Mouse (Mus musculus): Measurements from ENCODE around the gene Hhat. TPM values are rescaled to one million over a fixed set of nuclear protein-coding genes. Genes with fewer than 3 reads are reported as not detected.

Hhat gene
- polyA plus RNA-seq, 1 experiment from 2014 or later, result 16.5 TPM

GRCm38 (mm10) chr1:192650023-192650422, 121.0 kb downstream of the Hhat start:
- no peaks in the 10 kb centered on the region for H3K9me3 ChIP-seq (ENCODE audit: control insufficient read depth, low read length)
- 0 out of 2 replicates have a peak, but pooled peaks cover 2% of the 10 kb centered on the region for H3K4me1 ChIP-seq (ENCODE audit: control insufficient read depth, insufficient read depth, low read length)
- H3K4me2 ChIP-seq (replicated peaks; ENCODE audit: low read depth, low read length), result no peak overlapping the region
- no peak overlapping the region for H3K9ac ChIP-seq (ENCODE audit: low read depth, low read length)
- no peak overlapping the region for H3K4me3 ChIP-seq (ENCODE audit: low read length)
- H3K27me3 ChIP-seq (ENCODE audit: control insufficient read depth, insufficient read depth, low read length), result no peaks in the 10 kb centered on the region
- H3K36me3 ChIP-seq (ENCODE audit: control insufficient read depth, insufficient read depth, low read length), result no peaks in the 10 kb centered on the region
- H3K27ac ChIP-seq (ENCODE audit: low read depth, low read length), result no peak overlapping the region
- WGBS, result 85% methylated on average over 4 of the region's 4 CpGs
- no peak for ATAC-seq (ENCODE audit: low FRiP score, low TSS enrichment)

GRCm38 (mm10) chr1:192649233-192649632, 121.8 kb downstream of the Hhat start:
- no peaks in the 10 kb centered on the region for H3K27me3 ChIP-seq (ENCODE audit: control insufficient read depth, insufficient read depth, low read length)
- no peak overlapping the region for H3K9ac ChIP-seq (ENCODE audit: low read depth, low read length)
- H3K36me3 ChIP-seq (ENCODE audit: control insufficient read depth, insufficient read depth, low read length), result no peaks in the 10 kb centered on the region
- H3K9me3 ChIP-seq (ENCODE audit: control insufficient read depth, low read length), result no peaks in the 10 kb centered on the region
- ATAC-seq (ENCODE audit: low FRiP score, low TSS enrichment), result no peak
- H3K4me3 ChIP-seq (ENCODE audit: low read length), result no peak overlapping the region
- H3K27ac ChIP-seq (ENCODE audit: low read depth, low read length), result no peak overlapping the region
- H3K4me2 ChIP-seq (replicated peaks; ENCODE audit: low read depth, low read length), result no peak overlapping the region
- 0 out of 2 replicates have a peak, but pooled peaks cover 2% of the 10 kb centered on the region for H3K4me1 ChIP-seq (ENCODE audit: control insufficient read depth, insufficient read depth, low read length)
- WGBS, result 70% methylated on average over 3 of the region's 3 CpGs

DNA sequence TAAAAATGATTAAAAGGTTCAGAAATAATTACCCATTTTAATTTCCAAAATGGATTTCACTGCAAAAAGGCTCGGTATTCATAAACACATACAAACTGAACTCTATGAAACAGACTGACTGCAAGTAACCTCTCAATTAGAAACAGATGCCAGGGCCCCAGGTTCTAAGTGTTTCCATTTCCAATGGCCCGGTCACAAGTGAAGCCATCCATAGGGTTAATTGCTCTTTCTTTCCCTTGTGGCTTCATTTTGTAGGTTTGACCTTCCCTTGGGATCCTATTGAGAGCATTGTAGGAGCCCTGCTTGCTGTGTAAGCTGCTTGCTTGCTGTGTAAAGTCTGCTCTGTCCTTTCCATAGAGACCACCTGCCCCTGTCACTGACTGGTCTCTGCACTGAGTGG, 123.7 kb downstream of the Hhat start:
- ATAC-seq (ENCODE audit: low FRiP score, low TSS enrichment), result no peak
- no peaks in the 10 kb centered on the region for H3K9me3 ChIP-seq (ENCODE audit: control insufficient read depth, low read length)
- H3K27ac ChIP-seq (ENCODE audit: low read depth, low read length), result no peak overlapping the region
- no peaks in the 10 kb centered on the region for H3K27me3 ChIP-seq (ENCODE audit: control insufficient read depth, insufficient read depth, low read length)
- H3K4me1 ChIP-seq (ENCODE audit: control insufficient read depth, insufficient read depth, low read length), result 0 out of 2 replicates have a peak, but pooled peaks cover 2% of the 10 kb centered on the region
- no peak overlapping the region for H3K4me2 ChIP-seq (replicated peaks; ENCODE audit: low read depth, low read length)
- H3K36me3 ChIP-seq (ENCODE audit: control insufficient read depth, insufficient read depth, low read length), result no peaks in the 10 kb centered on the region
- H3K9ac ChIP-seq (ENCODE audit: low read depth, low read length), result no peak overlapping the region
- WGBS, result 78% methylated on average over 2 of the region's 2 CpGs
- H3K4me3 ChIP-seq (ENCODE audit: low read length), result no peak overlapping the region

DNA sequence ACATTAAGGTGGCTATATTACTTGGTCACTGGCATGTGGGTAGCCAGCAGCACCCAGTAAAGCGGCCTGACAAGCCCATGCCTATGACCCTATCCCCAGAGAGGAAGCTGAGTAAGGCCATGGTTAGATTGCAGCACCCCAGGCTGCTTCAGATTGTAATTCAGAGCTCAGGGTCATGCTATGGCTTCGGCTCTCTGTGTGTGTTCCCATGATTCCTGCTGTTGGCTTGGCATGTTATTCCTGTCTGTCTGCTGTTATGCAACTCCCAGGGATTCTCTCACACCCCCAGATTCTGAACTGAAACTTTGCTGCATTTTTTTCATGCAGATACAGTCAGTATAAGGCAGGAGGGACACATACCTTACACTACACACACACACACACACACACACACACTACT, 128.9 kb downstream of the Hhat start:
- H3K36me3 ChIP-seq (ENCODE audit: control insufficient read depth, insufficient read depth, low read length), result no peaks in the 10 kb centered on the region
- no peak overlapping the region for H3K4me2 ChIP-seq (replicated peaks; ENCODE audit: low read depth, low read length)
- H3K4me3 ChIP-seq (ENCODE audit: low read length), result no peak overlapping the region
- H3K27ac ChIP-seq (ENCODE audit: low read depth, low read length), result no peak overlapping the region
- H3K4me1 ChIP-seq (ENCODE audit: control insufficient read depth, insufficient read depth, low read length), result no peaks in the 10 kb centered on the region
- ATAC-seq (ENCODE audit: low FRiP score, low TSS enrichment), result no peak
- WGBS, result 75% methylated on average over 2 of the region's 2 CpGs
- no peaks in the 10 kb centered on the region for H3K9me3 ChIP-seq (ENCODE audit: control insufficient read depth, low read length)
- H3K27me3 ChIP-seq (ENCODE audit: control insufficient read depth, insufficient read depth, low read length), result no peaks in the 10 kb centered on the region
- no peak overlapping the region for H3K9ac ChIP-seq (ENCODE audit: low read depth, low read length)

DNA sequence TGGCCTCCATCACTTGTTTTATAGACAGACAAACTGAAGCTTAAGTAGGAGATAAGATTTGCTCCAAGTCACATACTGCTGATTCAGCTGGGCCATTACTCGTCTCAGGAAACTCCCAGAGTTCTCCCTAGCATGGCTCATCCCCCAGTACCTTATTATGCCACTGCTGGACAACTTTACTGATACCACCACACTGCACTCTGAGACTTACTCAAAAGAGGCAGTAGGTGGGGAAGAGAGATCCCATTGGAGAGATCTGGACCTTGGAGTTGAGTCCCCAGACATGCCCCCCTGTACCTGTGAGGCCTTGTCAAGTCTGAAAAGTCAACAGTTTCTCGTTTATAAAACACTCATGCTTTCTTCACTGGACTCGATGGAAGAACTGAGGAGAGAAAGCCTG, 131.8 kb downstream of the Hhat start:
- H3K27me3 ChIP-seq (ENCODE audit: control insufficient read depth, insufficient read depth, low read length), result no peaks in the 10 kb centered on the region
- H3K9ac ChIP-seq (ENCODE audit: low read depth, low read length), result no peak overlapping the region
- no peak overlapping the region for H3K4me2 ChIP-seq (replicated peaks; ENCODE audit: low read depth, low read length)
- H3K27ac ChIP-seq (ENCODE audit: low read depth, low read length), result no peak overlapping the region
- H3K36me3 ChIP-seq (ENCODE audit: control insufficient read depth, insufficient read depth, low read length), result no peaks in the 10 kb centered on the region
- H3K4me1 ChIP-seq (ENCODE audit: control insufficient read depth, insufficient read depth, low read length), result no peaks in the 10 kb centered on the region
- H3K9me3 ChIP-seq (ENCODE audit: control insufficient read depth, low read length), result no peaks in the 10 kb centered on the region
- no peak overlapping the region for H3K4me3 ChIP-seq (ENCODE audit: low read length)
- ATAC-seq (ENCODE audit: low FRiP score, low TSS enrichment), result no peak
- WGBS, result 64% methylated on average over 3 of the region's 3 CpGs

DNA sequence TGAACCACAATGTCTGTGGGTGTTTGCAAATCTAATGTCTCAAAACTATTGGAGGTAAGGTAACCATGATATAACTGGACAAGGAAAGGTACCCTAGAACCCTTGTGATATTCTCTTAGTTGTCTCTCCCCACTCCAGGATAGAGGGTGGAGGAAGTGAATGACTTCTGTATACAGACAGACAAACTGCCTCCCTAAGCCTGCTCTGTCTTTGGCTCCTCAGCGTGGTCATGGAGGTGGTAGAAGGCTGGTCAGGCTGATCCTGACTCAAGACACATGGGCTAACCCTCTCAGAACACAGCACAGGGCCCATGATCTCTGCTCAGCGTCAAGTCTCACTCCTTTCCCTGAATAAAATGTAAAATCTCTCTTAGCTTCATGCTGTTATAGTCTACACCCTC, 149.2 kb downstream of the Hhat start:
- no peak overlapping the region for H3K27ac ChIP-seq (ENCODE audit: low read depth, low read length)
- H3K4me2 ChIP-seq (replicated peaks; ENCODE audit: low read depth, low read length), result no peak overlapping the region
- H3K4me3 ChIP-seq (ENCODE audit: low read length), result no peak overlapping the region
- no peaks in the 10 kb centered on the region for H3K9me3 ChIP-seq (ENCODE audit: control insufficient read depth, low read length)
- no peak overlapping the region for H3K9ac ChIP-seq (ENCODE audit: low read depth, low read length)
- no peaks in the 10 kb centered on the region for H3K27me3 ChIP-seq (ENCODE audit: control insufficient read depth, insufficient read depth, low read length)
- ATAC-seq (ENCODE audit: low FRiP score, low TSS enrichment), result no peak
- H3K4me1 ChIP-seq (ENCODE audit: control insufficient read depth, insufficient read depth, low read length), result no peaks in the 10 kb centered on the region
- no peaks in the 10 kb centered on the region for H3K36me3 ChIP-seq (ENCODE audit: control insufficient read depth, insufficient read depth, low read length)
- 73% methylated on average over 2 of the region's 2 CpGs for WGBS

DNA sequence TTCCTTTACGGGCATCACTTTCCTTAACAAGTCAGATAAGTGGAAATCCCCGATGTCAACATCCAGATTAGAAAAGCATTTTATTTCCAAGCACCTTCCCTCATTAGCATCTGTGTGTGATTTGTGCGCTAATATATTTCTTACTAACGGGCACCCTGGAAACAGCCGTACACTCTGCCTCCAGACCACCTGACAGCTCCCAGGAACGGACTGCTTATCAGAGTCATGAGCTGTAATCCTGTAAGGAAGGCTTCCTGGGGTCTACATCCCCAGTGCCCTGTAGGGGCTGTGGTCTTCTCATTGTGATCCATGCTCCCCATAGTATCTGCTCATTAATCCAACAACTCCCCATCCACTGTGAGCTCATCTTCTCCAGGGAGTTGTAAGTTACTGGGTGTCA, 157.8 kb downstream of the Hhat start:
- no peak for ATAC-seq (ENCODE audit: low FRiP score, low TSS enrichment)

DNA sequence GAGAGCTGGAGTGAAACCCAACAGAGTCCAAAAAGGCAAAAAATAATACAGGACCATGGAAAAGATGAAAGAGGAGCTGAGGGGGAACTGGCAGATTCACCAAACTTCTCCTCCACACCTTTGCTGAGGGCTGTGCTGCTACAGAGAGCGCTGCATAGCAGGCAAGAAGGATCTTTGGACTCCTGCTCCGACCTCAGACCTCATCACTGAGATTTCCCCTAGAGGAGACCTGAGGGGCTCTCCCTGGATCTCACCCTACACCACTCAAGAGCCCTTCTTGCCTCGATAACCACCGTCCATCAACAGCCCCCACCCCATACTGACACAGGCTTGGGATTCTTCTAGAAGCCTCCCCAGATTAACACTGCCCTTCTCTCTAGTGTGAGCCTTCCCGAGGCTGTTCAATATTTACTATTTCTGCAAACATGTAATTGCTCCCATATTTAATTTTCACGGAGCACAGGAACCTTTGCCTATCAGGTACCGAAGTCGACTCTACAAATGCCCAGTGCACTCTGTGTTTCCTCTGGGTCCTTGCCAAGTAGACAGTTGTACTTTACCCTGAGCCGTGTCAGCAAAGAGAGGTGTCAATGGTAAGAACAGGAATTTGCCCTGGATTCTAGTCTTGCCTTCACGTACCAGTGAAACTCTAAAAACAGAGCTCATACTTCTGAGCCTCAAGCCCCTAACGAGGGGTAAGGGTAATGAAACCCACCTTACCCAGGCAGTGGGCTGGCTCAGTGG, 158.9 kb downstream of the Hhat start:
- Histone ChIP-seq H3K4me1 (ENCODE audit: control insufficient read depth, insufficient read depth, low read length) (no peaks in the 10 kb centered on the region), H3K4me3 (ENCODE audit: low read length) (no peak overlapping the region), H3K27ac (ENCODE audit: low read depth, low read length) (no peak overlapping the region), H3K9me3 (ENCODE audit: control insufficient read depth, low read length) (no peaks in the 10 kb centered on the region), H3K36me3 (ENCODE audit: control insufficient read depth, insufficient read depth, low read length) (no peaks in the 10 kb centered on the region), H3K27me3 (ENCODE audit: control insufficient read depth, insufficient read depth, low read length) (no peaks in the 10 kb centered on the region), H3K9ac (ENCODE audit: low read depth, low read length) (no peak overlapping the region), H3K4me2 (replicated peaks; ENCODE audit: low read depth, low read length) (no peak overlapping the region)
- no peak for ATAC-seq (ENCODE audit: low FRiP score, low TSS enrichment)
- 82% methylated on average over 11 of the region's 11 CpGs for WGBS

More for the DNA sequence above, 157.8 kb downstream of the Hhat start:
- H3K9me3 ChIP-seq (ENCODE audit: control insufficient read depth, low read length), result no peaks in the 10 kb centered on the region
- no peaks in the 10 kb centered on the region for H3K27me3 ChIP-seq (ENCODE audit: control insufficient read depth, insufficient read depth, low read length)
- H3K4me3 ChIP-seq (ENCODE audit: low read length), result no peak overlapping the region
- no peak overlapping the region for H3K27ac ChIP-seq (ENCODE audit: low read depth, low read length)
- H3K36me3 ChIP-seq (ENCODE audit: control insufficient read depth, insufficient read depth, low read length), result no peaks in the 10 kb centered on the region
- H3K4me2 ChIP-seq (replicated peaks; ENCODE audit: low read depth, low read length), result no peak overlapping the region
- no peaks in the 10 kb centered on the region for H3K4me1 ChIP-seq (ENCODE audit: control insufficient read depth, insufficient read depth, low read length)
- WGBS, result 41% methylated on average over 6 of the region's 6 CpGs
- H3K9ac ChIP-seq (ENCODE audit: low read depth, low read length), result no peak overlapping the region

- Histone ChIP-seq H3K9ac (ENCODE audit: low read depth, low read length) (no peak overlapping the region), H3K4me3 (ENCODE audit: low read length) (no peak overlapping the region), H3K4me2 (replicated peaks; ENCODE audit: low read depth, low read length) (no peak overlapping the region), H3K36me3 (ENCODE audit: control insufficient read depth, insufficient read depth, low read length) (no peaks in the 10 kb centered on the region), H3K4me1 (ENCODE audit: control insufficient read depth, insufficient read depth, low read length) (0 out of 2 replicates have a peak, but pooled peaks cover 5% of the 10 kb centered on the region), H3K9me3 (ENCODE audit: control insufficient read depth, low read length) (no peaks in the 10 kb centered on the region), H3K27ac (ENCODE audit: low read depth, low read length) (no peak overlapping the region), H3K27me3 (ENCODE audit: control insufficient read depth, insufficient read depth, low read length) (no peaks in the 10 kb centered on the region)
- ATAC-seq (ENCODE audit: low FRiP score, low TSS enrichment), result no peak
- 82% methylated on average over 8 of the region's 8 CpGs for WGBS
Observed at GRCm38 (mm10) chr1:192606876-192607275, 164.1 kb downstream of the Hhat start.

Measured in kidney, embryonic 14.5 days (tissue).